In genomic region chr11:120980427-120981035, GRCm38 (mm10) we compare ENCODE assay signal across 10 mouse cellular contexts. TPM values are rescaled to one million over a fixed set of nuclear protein-coding genes. Genes with fewer than 3 reads are reported as not detected.
DNase-seq lines count a peak whose midpoint lies in the region; ATAC-seq and TF ChIP-seq lines count a peak whose summit lies in the region.
"Had no signal": no experiment of that assay in that cellular context is flagged by ENCODE, and none has a peak within 500 bp of the region (broad histone marks: within the 10 kb centered on the region; RNA-seq: fewer than 3 reads in every experiment).

No protein-coding gene starts in this region.

- no peak for TF ChIP-seq POLR2A in liver, adult 2 months (IDR thresholded peaks at IDR 0.05; ENCODE audit: extremely low read depth, insufficient read depth, low read length)
- no peak for TF ChIP-seq POLR2A in spleen, adult 2 months (IDR thresholded peaks at IDR 0.05; ENCODE audit: low read depth, low read length)

- H3K27ac ChIP-seq in gastrocnemius, adult 2 months: peak overlapping the region; percentile 46
- H3K27ac ChIP-seq in liver, adult 2 months (replicated peaks; ENCODE audit: insufficient read depth, low read depth, low read length): 0 out of 2 replicates have a peak overlapping the region, but pooled peaks have one; percentile 41
- 0 out of 2 replicates have a peak overlapping the region, but pooled peaks have one; percentile 7 for H3K27ac ChIP-seq in spleen, adult 2 months (ENCODE audit: insufficient read depth, low read length)
- no peak overlapping the region for H3K27ac ChIP-seq in midbrain, embryonic 16.5 days (ENCODE audit: low read length)
- H3K27ac ChIP-seq in forebrain, embryonic 11.5 days (ENCODE audit: low read depth, low read length): no peak overlapping the region
- H3K27ac ChIP-seq in hindbrain, embryonic 13.5 days: no peak overlapping the region
- H3K27ac ChIP-seq: midbrain, embryonic 10.5 days had no signal

- H3K4me1 ChIP-seq in erythroblast, embryonic 14.5 days (ENCODE audit: control insufficient read depth): peaks cover 78% of the 10 kb centered on the region
- H3K4me1 ChIP-seq in liver, adult 2 months (ENCODE audit: control insufficient read depth, insufficient read depth, low read length): peaks cover 29% of the 10 kb centered on the region
- H3K4me1 ChIP-seq in spleen, adult 2 months (ENCODE audit: control insufficient read depth, insufficient read depth, insufficient read length): peaks cover 4% of the 10 kb centered on the region; the same call in 1 of the 2 replicates
- no peaks in the 10 kb centered on the region for H3K4me1 ChIP-seq in midbrain, embryonic 16.5 days (ENCODE audit: control insufficient read depth, insufficient read depth, low read length)
- no peaks in the 10 kb centered on the region for H3K4me1 ChIP-seq in forebrain, embryonic 11.5 days (replicated peaks; ENCODE audit: control insufficient read depth, insufficient read depth, low read length)
- peaks cover 6% of the 10 kb centered on the region for H3K4me1 ChIP-seq in hindbrain, embryonic 13.5 days (replicated peaks)
- H3K4me1 ChIP-seq: midbrain, embryonic 10.5 days had no signal

- peaks cover 98% of the 10 kb centered on the region for H3K36me3 ChIP-seq in erythroblast, embryonic 14.5 days (ENCODE audit: control insufficient read depth)
- H3K36me3 ChIP-seq in liver, adult 2 months (ENCODE audit: control insufficient read depth, insufficient read depth, low read length): peaks cover 49% of the 10 kb centered on the region
- peaks cover 36% of the 10 kb centered on the region for H3K36me3 ChIP-seq in spleen, adult 2 months (ENCODE audit: control insufficient read depth, insufficient read depth, low read length)
- peaks cover 15% of the 10 kb centered on the region for H3K36me3 ChIP-seq in midbrain, embryonic 16.5 days (ENCODE audit: control insufficient read depth, insufficient read depth, low read length)
- peaks cover 13% of the 10 kb centered on the region; the same call in 1 of the 2 replicates for H3K36me3 ChIP-seq in forebrain, embryonic 11.5 days (ENCODE audit: control insufficient read depth, insufficient read depth, low read length)
- H3K36me3 ChIP-seq in hindbrain, embryonic 13.5 days: peaks cover 87% of the 10 kb centered on the region

- intact Hi-C loops in gastrocnemius, adult 2 months (cut with DNase I): loop anchor here (10.0 kb wide), 1 partner anchor 76 kb away; no protein-coding TSS in a partner anchor

- H3K79me2 ChIP-seq in liver, adult 2 months (ENCODE audit: control insufficient read depth, insufficient read depth, low read length): peaks cover 41% of the 10 kb centered on the region; the same call in 1 of the 2 replicates

- no peak for TF ChIP-seq CTCF in gastrocnemius, adult 2 months (IDR thresholded peaks at IDR 0.05)
- TF ChIP-seq CTCF in liver, adult 2 months (IDR thresholded peaks at IDR 0.05; ENCODE audit: low read depth, low read length): no peak
- TF ChIP-seq CTCF in spleen, adult 2 months (IDR thresholded peaks at IDR 0.05; ENCODE audit: extremely low read depth, insufficient read depth, insufficient read length, insufficient replicate concordance): no peak

- 23% methylated on average over 9 of the region's 9 CpGs for WGBS in liver, adult 2 months
- 77% methylated on average over 9 of the region's 9 CpGs for WGBS in spleen, adult 2 months
- WGBS in midbrain, embryonic 16.5 days: 86% methylated on average over 9 of the region's 9 CpGs
- 95% methylated on average over 9 of the region's 9 CpGs for WGBS in forebrain, embryonic 11.5 days
- 89% methylated on average over 9 of the region's 9 CpGs for WGBS in hindbrain, embryonic 13.5 days

- no peak overlapping the region for H3K9ac ChIP-seq in liver, adult 2 months (ENCODE audit: low read depth, low read length)
- no peak overlapping the region for H3K9ac ChIP-seq in midbrain, embryonic 16.5 days (ENCODE audit: low read depth, low read length)
- H3K9ac ChIP-seq in forebrain, embryonic 11.5 days (ENCODE audit: low read length): no peak overlapping the region
- H3K9ac ChIP-seq in hindbrain, embryonic 13.5 days: no peak overlapping the region

- no peak overlapping the region for H3K4me2 ChIP-seq in midbrain, embryonic 16.5 days (ENCODE audit: low read length)
- no peak overlapping the region for H3K4me2 ChIP-seq in forebrain, embryonic 11.5 days (ENCODE audit: low read depth, low read length, severe bottlenecking)
- no peak overlapping the region for H3K4me2 ChIP-seq in hindbrain, embryonic 13.5 days

- H3K4me3 ChIP-seq in gastrocnemius, adult 2 months: no peak overlapping the region
- H3K4me3 ChIP-seq in erythroblast, embryonic 14.5 days (replicated peaks): peak overlapping the region; percentile 56
- H3K4me3 ChIP-seq in liver, adult 2 months (ENCODE audit: insufficient read depth, low read depth, low read length): no peak overlapping the region
- no peak overlapping the region for H3K4me3 ChIP-seq in spleen, adult 2 months (ENCODE audit: extremely low read depth, insufficient read depth, insufficient read length)
- H3K4me3 ChIP-seq in midbrain, embryonic 16.5 days (ENCODE audit: low read depth, low read length): no peak overlapping the region
- no peak overlapping the region for H3K4me3 ChIP-seq in forebrain, embryonic 11.5 days (ENCODE audit: low read depth, low read length)
- no peak overlapping the region for H3K4me3 ChIP-seq in hindbrain, embryonic 13.5 days
- H3K4me3 ChIP-seq: midbrain, embryonic 10.5 days had no signal

- H3K27me3 ChIP-seq in erythroblast, embryonic 14.5 days (ENCODE audit: control insufficient read depth): no peaks in the 10 kb centered on the region
- no peaks in the 10 kb centered on the region for H3K27me3 ChIP-seq in liver, adult 2 months (ENCODE audit: control insufficient read depth, insufficient read depth, low read length)
- H3K27me3 ChIP-seq in spleen, adult 2 months (ENCODE audit: control insufficient read depth, insufficient read depth, low read length): no peaks in the 10 kb centered on the region
- no peaks in the 10 kb centered on the region for H3K27me3 ChIP-seq in midbrain, embryonic 16.5 days (ENCODE audit: control insufficient read depth, insufficient read depth, low read depth, low read length)
- H3K27me3 ChIP-seq in forebrain, embryonic 11.5 days (ENCODE audit: control insufficient read depth, insufficient read depth, low read length): no peaks in the 10 kb centered on the region
- H3K27me3 ChIP-seq in hindbrain, embryonic 13.5 days: no peaks in the 10 kb centered on the region

- no peak for ATAC-seq in midbrain, embryonic 16.5 days
- no peak for ATAC-seq in forebrain, embryonic 11.5 days (replicated peaks; ENCODE audit: low FRiP score)
- no peak for ATAC-seq in hindbrain, embryonic 13.5 days (ENCODE audit: low FRiP score)

- no peaks in the 10 kb centered on the region for H3K9me3 ChIP-seq in erythroblast, embryonic 14.5 days (ENCODE audit: control insufficient read depth, low read length)
- no peaks in the 10 kb centered on the region for H3K9me3 ChIP-seq in midbrain, embryonic 16.5 days (replicated peaks; ENCODE audit: control insufficient read depth, low read length, poor library complexity, severe bottlenecking)
- no peaks in the 10 kb centered on the region for H3K9me3 ChIP-seq in forebrain, embryonic 11.5 days (ENCODE audit: control insufficient read depth, low read length)
- H3K9me3 ChIP-seq in hindbrain, embryonic 13.5 days: no peaks in the 10 kb centered on the region
- H3K9me3 ChIP-seq: midbrain, embryonic 10.5 days had no signal

- DNase-seq in gastrocnemius, adult 2 months: peak; percentile 64
- DNase-seq in gastrocnemius, adult 8-10 months (ENCODE audit: low spot score in 2 of 2): no peak
- DNase-seq in liver, adult 2 months (ENCODE audit: extremely low read depth, low read depth, low spot score): peak; percentile 85
- no peak for DNase-seq in spleen, adult 2 months (ENCODE audit: low read depth in 1 of 2, low spot score in 2 of 2)
- no peak for DNase-seq in forebrain, embryonic 11.5 days (ENCODE audit: low spot score)

RNA-seq across cellular contexts. Expression of gene Csnk1d, which starts 10.6 kb away (rescaled TPM):
- 10 to 100 TPM; 50.0 to 53.7 TPM for total RNA-seq in gastrocnemius, adult 2 months (2021)
- 10 to 100 TPM; 50.9 to 64.8 (median 53.1) TPM for total RNA-seq in gastrocnemius, adult 8-10 months (2022)
- polyA plus RNA-seq in erythroblast, embryonic 14.5 days (2012): 10.5 and 11.4 TPM in 2 replicates
- total RNA-seq in liver, adult 2 months (2014; rRNA removed): 28.3 and 31.8 TPM in 2 replicates
- 34.2 and 36.4 TPM in 2 replicates for polyA plus RNA-seq in liver, adult 2 months (2012; rRNA removed)
- 48.6 and 49.2 TPM in 2 replicates for polyA plus RNA-seq in spleen, adult 2 months (2012; rRNA removed)
- 153 and 161 TPM in 2 replicates for polyA plus RNA-seq in midbrain, embryonic 16.5 days (2015; fragmentation: Nextera tagmentation; extraction: Ambion mirVana)
- 102 and 103 TPM in 2 replicates for polyA plus RNA-seq in forebrain, embryonic 11.5 days (2014; fragmentation: Nextera tagmentation; extraction: Ambion mirVana)
- 147 and 148 TPM in 2 replicates for polyA plus RNA-seq in hindbrain, embryonic 13.5 days (2015; fragmentation: Nextera tagmentation; extraction: Ambion mirVana)

RNA-seq across cellular contexts. Expression of gene Slc16a3, which starts 32.3 kb away (rescaled TPM):
- total RNA-seq in gastrocnemius, adult 2 months (2021): 100 to 1,000 TPM; 295 to 479 TPM
- total RNA-seq in gastrocnemius, adult 8-10 months (2022): 100 to 1,000 TPM; 268 to 367 (median 304) TPM
- 7.3 and 8.2 TPM in 2 replicates for polyA plus RNA-seq in erythroblast, embryonic 14.5 days (2012)
- 0.28 and 0.47 TPM in 2 replicates for total RNA-seq in liver, adult 2 months (2014; rRNA removed)
- polyA plus RNA-seq in liver, adult 2 months (2012; rRNA removed): 0.51 and 0.52 TPM in 2 replicates
- 16.1 and 23.1 TPM in 2 replicates for polyA plus RNA-seq in spleen, adult 2 months (2012; rRNA removed)
- 9.0 and 10.0 TPM in 2 replicates for polyA plus RNA-seq in midbrain, embryonic 16.5 days (2015; fragmentation: Nextera tagmentation; extraction: Ambion mirVana)
- 55.5 and 62.1 TPM in 2 replicates for polyA plus RNA-seq in forebrain, embryonic 11.5 days (2014; fragmentation: Nextera tagmentation; extraction: Ambion mirVana)
- 11.7 and 14.9 TPM in 2 replicates for polyA plus RNA-seq in hindbrain, embryonic 13.5 days (2015; fragmentation: Nextera tagmentation; extraction: Ambion mirVana)

RNA-seq across cellular contexts. Expression of gene Ccdc57, which starts 47.9 kb away (rescaled TPM):
- total RNA-seq in gastrocnemius, adult 2 months (2021): 1 to 10 TPM; 3.4 to 3.6 TPM
- total RNA-seq in gastrocnemius, adult 8-10 months (2022): 1 to 10 TPM; 2.3 to 5.4 (median 3.6) TPM
- polyA plus RNA-seq in erythroblast, embryonic 14.5 days (2012): 0.23 and 0.39 TPM in 2 replicates
- total RNA-seq in liver, adult 2 months (2014; rRNA removed): 1.5 and 2.3 TPM in 2 replicates
- polyA plus RNA-seq in liver, adult 2 months (2012; rRNA removed): 0.80 and 1.1 TPM in 2 replicates
- polyA plus RNA-seq in spleen, adult 2 months (2012; rRNA removed): 0.47 and 0.78 TPM in 2 replicates
- 6.8 and 7.1 TPM in 2 replicates for polyA plus RNA-seq in midbrain, embryonic 16.5 days (2015; fragmentation: Nextera tagmentation; extraction: Ambion mirVana)
- 6.1 and 7.7 TPM in 2 replicates for polyA plus RNA-seq in forebrain, embryonic 11.5 days (2014; fragmentation: Nextera tagmentation; extraction: Ambion mirVana)
- 4.8 and 5.4 TPM in 2 replicates for polyA plus RNA-seq in hindbrain, embryonic 13.5 days (2015; fragmentation: Nextera tagmentation; extraction: Ambion mirVana)

RNA-seq across cellular contexts. Expression of gene Cd7, which starts 58.7 kb away (rescaled TPM):
- total RNA-seq in gastrocnemius, adult 2 months (2021): not detected
- not detected for total RNA-seq in gastrocnemius, adult 8-10 months (2022)
- polyA plus RNA-seq in erythroblast, embryonic 14.5 days (2012): not detected in 2 replicates
- total RNA-seq in liver, adult 2 months (2014; rRNA removed): 0.20 and 0.55 TPM in 2 replicates
- 1.5 and 3.4 TPM in 2 replicates for polyA plus RNA-seq in liver, adult 2 months (2012; rRNA removed)
- polyA plus RNA-seq in spleen, adult 2 months (2012; rRNA removed): 63.0 and 79.5 TPM in 2 replicates
- not detected in 2 replicates for polyA plus RNA-seq in midbrain, embryonic 16.5 days (2015; fragmentation: Nextera tagmentation; extraction: Ambion mirVana)
- not detected in 2 replicates for polyA plus RNA-seq in forebrain, embryonic 11.5 days (2014; fragmentation: Nextera tagmentation; extraction: Ambion mirVana)
- not detected in 2 replicates for polyA plus RNA-seq in hindbrain, embryonic 13.5 days (2015; fragmentation: Nextera tagmentation; extraction: Ambion mirVana)
- polyA plus RNA-seq: C2C12; midbrain, embryonic 10.5 days had no signal

Comparison
In these comparisons a context has a peak if more than half of its experiments do, and no peak if none do; other contexts are left out.
1. DNase-seq: peak in gastrocnemius, adult 2 months (single experiment) and liver, adult 2 months (single experiment); none in gastrocnemius, adult 8-10 months (0 of 2), spleen, adult 2 months (0 of 2) and forebrain, embryonic 11.5 days (single experiment).
2. H3K27ac ChIP-seq: peak in gastrocnemius, adult 2 months (single experiment), liver, adult 2 months (single experiment) and spleen, adult 2 months (single experiment); none in midbrain, embryonic 16.5 days (single experiment), forebrain, embryonic 11.5 days (single experiment) and hindbrain, embryonic 13.5 days (single experiment).